Mouse (Mus musculus) inflammation-experienced regulatory T-cells, adult 16 weeks (primary cell): ENCODE data around the gene Ipo9. TPM values are rescaled to one million over a fixed set of nuclear protein-coding genes. Genes with fewer than 3 reads are reported as not detected.

Experiments used
- polyA plus RNA-seq: library from polyadenylated mRNA; unstranded; fragments of 100-300 nt; shearing (Covaris generic); gene quantifications from one replicate; pipeline ENCODE4 v1.2.1, GENCODE M21; 2017

Gene Ipo9
- 81.6 TPM for polyA plus RNA-seq

GRCm38 (mm10) chr1:135429901-135430668 is at the start of gene Ipo9:
Gene Ipo9 (minus strand): TSS chr1:135430499.

GRCm38 (mm10) chr1:135374868-135375581 is 55.3 kb downstream of the Ipo9 start, which contains the start of gene Shisa4:
Gene Shisa4 (minus strand): TSS chr1:135375237.

Other genes starting within 250 kb of the Ipo9 start
- not detected for gene Elf3, start 171.9 kb downstream of the Ipo9 start, polyA plus RNA-seq
- gene Rnpep, start 146.4 kb downstream of the Ipo9 start, polyA plus RNA-seq: 42.7 TPM
- gene Timm17a, start 116.7 kb downstream of the Ipo9 start, polyA plus RNA-seq: 139 TPM
- not detected for gene Lmod1, start 105.7 kb downstream of the Ipo9 start, polyA plus RNA-seq
- not detected for gene Shisa4, start 55.3 kb downstream of the Ipo9 start, polyA plus RNA-seq
- gene Nav1, start 176.8 kb upstream of the Ipo9 start, polyA plus RNA-seq: 1.2 TPM